Mouse (Mus musculus): ENCODE data around the gene C030005K15Rik. TPM values are rescaled to one million over a fixed set of nuclear protein-coding genes. Genes with fewer than 3 reads are reported as not detected.

The C030005K15Rik gene
- total RNA-seq (2023): not detected

DNA sequence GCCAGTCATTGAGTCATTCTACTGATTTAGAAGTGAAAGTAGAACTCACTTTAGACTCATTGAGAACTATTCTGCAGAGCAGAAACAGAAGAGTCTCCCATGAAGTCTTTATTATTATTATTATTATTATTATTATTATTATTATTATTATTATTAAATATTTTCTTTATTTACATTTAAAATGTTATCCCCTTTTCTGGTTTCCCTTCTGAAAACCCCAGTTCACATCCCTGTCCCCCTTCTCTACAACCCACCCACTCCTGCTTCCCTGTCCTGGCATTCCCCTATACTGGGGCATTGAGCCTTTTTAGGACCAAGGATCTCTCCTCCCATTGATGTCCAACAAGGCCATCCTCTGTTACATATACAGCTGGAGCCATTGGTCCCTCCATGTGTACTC lies at the start of gene C030005K15Rik:
Gene C030005K15Rik, minus strand, starts transcription at position 101 of the 400 bp plus-strand sequence.

DNA sequence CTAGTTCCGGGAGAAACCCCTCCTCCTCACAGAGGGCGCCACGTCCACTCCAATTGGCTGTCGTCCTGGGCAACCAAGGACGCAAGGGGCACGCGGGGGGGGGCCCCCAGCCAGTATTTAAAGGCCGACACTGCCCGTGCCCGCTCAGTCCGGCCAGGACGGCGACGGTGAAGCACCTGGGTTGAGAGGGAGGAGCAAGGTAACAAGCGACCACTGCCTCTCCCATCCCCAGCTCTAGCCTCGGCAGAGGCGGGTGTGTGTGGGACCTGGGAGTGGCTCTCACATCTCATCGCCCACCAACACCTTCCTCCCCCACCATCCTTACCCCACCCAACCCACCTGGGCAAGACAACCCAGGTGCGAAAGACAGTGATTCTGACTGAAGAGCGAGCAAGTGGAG lies 33.6 kb downstream of the C030005K15Rik start, which contains the start of gene Ccer1:
Gene Ccer1, plus strand, starts transcription at position 147 of the 400 bp plus-strand sequence.

Other genes starting within 250 kb of the C030005K15Rik start
- gene Dcn, start 247.1 kb downstream of the C030005K15Rik start, total RNA-seq (2023): 1 to 10 TPM; 2.5 to 4.5 TPM
- gene Lum, start 161.6 kb downstream of the C030005K15Rik start, total RNA-seq (2023): not detected
- gene Kera, start 119.9 kb downstream of the C030005K15Rik start, total RNA-seq (2023): not detected
- gene Epyc, start 82.7 kb downstream of the C030005K15Rik start, total RNA-seq (2023): not detected
- not detected for gene Ccer1, start 33.7 kb downstream of the C030005K15Rik start, total RNA-seq (2023)

All from monocyte, adult 59 days (primary cell).